Mouse (Mus musculus) cerebellum, adult 2 months (tissue): ENCODE measurements around the gene Cdk5rap1.

ENCODE experiments used
- CTCF ChIP-seq: fragments of 200-500 bp; IDR thresholded peaks from 2 replicates; pipeline ENCODE4 v1.5.1; 2011; ENCODE audit warnings: low read depth, mild to moderate bottlenecking, control low read depth, low read length, moderate library complexity, borderline replicate concordance; ENCODE audit not compliant: insufficient read depth
- POLR2A ChIP-seq: fragments of 200-500 bp; IDR thresholded peaks from 2 replicates; pipeline ENCODE4 v1.6.1; 2011; ENCODE audit warnings: low read length, control low read depth, borderline replicate concordance; ENCODE audit not compliant: insufficient read depth

DNA sequence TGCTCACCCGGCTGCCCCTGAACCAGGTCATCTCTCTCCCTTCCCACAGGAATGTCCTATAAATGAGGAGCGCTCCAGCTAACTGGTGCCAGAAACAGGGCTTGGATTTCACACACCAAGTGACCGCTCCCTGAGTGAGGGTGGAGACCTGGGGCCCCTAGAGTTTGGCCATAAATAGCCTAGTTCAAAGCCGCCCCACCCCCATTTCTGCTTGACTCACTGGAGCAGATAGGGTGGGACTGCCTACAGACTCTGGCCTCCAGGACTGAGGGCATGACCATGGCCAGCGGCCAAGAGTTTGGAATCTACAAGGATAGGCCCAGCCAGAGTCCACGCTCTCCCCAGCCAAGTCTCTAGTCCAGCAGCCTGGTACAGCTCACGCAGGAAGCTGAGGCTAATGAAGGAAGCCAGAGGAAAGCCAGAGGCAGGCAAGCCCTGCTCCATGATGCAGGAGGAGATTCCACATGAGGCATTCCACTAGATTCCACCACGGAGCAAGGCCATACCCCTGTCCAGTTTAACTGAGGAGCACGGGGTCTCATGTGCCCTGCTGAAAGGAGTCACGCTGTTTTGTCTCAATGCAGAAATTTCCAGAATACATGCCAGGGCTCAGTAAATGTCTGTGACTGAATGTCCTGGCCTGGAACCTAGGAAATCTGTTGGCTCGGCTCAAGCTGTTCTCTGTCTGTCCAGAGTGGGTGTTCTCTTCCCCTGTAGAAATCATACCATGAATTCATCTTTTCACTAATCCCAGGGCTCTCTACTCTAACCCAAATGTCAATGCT is 17.6 kb upstream of the Cdk5rap1 start:
- no peak for TF ChIP-seq POLR2A
- TF ChIP-seq CTCF: no peak
